Comparison of ENCODE assay signal across 7 mouse cellular contexts in the genomic region with DNA sequence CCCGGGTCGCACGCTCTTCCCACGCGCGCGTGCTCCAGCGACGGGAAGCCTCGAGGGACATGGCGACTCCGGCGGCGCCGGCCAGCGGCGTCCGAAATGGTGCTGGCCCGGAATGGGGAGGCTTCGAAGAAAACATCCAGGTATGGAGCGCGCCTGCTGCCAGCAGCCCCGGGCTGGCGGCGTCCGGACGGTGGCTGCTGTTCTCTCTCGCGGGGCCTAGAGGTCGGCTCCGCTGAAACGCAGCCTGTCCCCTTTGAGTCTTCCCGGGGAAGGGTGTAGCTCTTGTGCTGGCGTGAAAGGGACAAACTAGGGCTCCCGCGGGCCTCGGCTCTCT. TPM values are rescaled to one million over a fixed set of nuclear protein-coding genes. Genes with fewer than 3 reads are reported as not detected.
DNase-seq lines count a peak whose midpoint lies in the region; ATAC-seq and TF ChIP-seq lines count a peak whose summit lies in the region.

No protein-coding gene starts in this region.

- TF ChIP-seq EP300 in lung, postnatal 0 days (IDR thresholded peaks at IDR 0.05): no peak

- H3K4me3 ChIP-seq in lung, postnatal 0 days (ENCODE audit: low read depth, low read length): peak overlapping the region; percentile 89
- H3K4me3 ChIP-seq in limb, embryonic 13.5 days: peak overlapping the region; percentile 98
- peak overlapping the region; percentile 75 for H3K4me3 ChIP-seq in stomach, embryonic 15.5 days (replicated peaks)

- peaks cover 15% of the 10 kb centered on the region for H3K4me1 ChIP-seq in lung, postnatal 0 days (ENCODE audit: insufficient read depth, low read depth, low read length)
- H3K4me1 ChIP-seq in limb, embryonic 13.5 days: peaks cover 22% of the 10 kb centered on the region
- peaks cover 22% of the 10 kb centered on the region for H3K4me1 ChIP-seq in stomach, embryonic 15.5 days

- peak; percentile 39; the same call in 1 of the 2 replicates for ATAC-seq in lung, postnatal 0 days
- peak; percentile 32 for ATAC-seq in erythroid progenitor cell, adult 5-6 weeks (replicated peaks; ENCODE audit: low FRiP score, poor library complexity, severe bottlenecking)
- ATAC-seq in limb, embryonic 13.5 days (ENCODE audit: low FRiP score, low read depth): peak; percentile 42; the same call in 1 of the 2 replicates
- no peak for ATAC-seq in stomach, embryonic 15.5 days (ENCODE audit: insufficient read depth, low FRiP score, low read depth)
- no peak for ATAC-seq in megakaryocyte progenitor cell, adult 5-6 weeks (replicated peaks; ENCODE audit: poor library complexity)

- DNase-seq in lung, postnatal 0 days (ENCODE audit: low spot score): no peak
- DNase-seq in lung, postnatal 36 days: no peak
- no peak for DNase-seq in kidney, adult 18-20 months

- no peaks in the 10 kb centered on the region for H3K9me3 ChIP-seq in lung, postnatal 0 days (ENCODE audit: low read length)
- H3K9me3 ChIP-seq in limb, embryonic 13.5 days: no peaks in the 10 kb centered on the region
- H3K9me3 ChIP-seq in stomach, embryonic 15.5 days: no peaks in the 10 kb centered on the region

- peak overlapping the region; percentile 74 for H3K4me2 ChIP-seq in lung, postnatal 0 days (replicated peaks; ENCODE audit: low read depth, low read length)
- peak overlapping the region; percentile 96 for H3K4me2 ChIP-seq in limb, embryonic 13.5 days (replicated peaks)
- peak overlapping the region; percentile 67 for H3K4me2 ChIP-seq in stomach, embryonic 15.5 days

- peak overlapping the region; percentile 91 for H3K27ac ChIP-seq in lung, postnatal 0 days (ENCODE audit: low read length)
- peak overlapping the region; percentile 70 for H3K27ac ChIP-seq in limb, embryonic 13.5 days
- H3K27ac ChIP-seq in stomach, embryonic 15.5 days: peak overlapping the region; percentile 85

- H3K9ac ChIP-seq in lung, postnatal 0 days (replicated peaks; ENCODE audit: low read depth): peak overlapping the region; percentile 99
- H3K9ac ChIP-seq in limb, embryonic 13.5 days: peak overlapping the region; percentile 97
- peak overlapping the region; percentile 96 for H3K9ac ChIP-seq in stomach, embryonic 15.5 days

- peaks cover 29% of the 10 kb centered on the region; the same call in 1 of the 2 replicates for H3K36me3 ChIP-seq in lung, postnatal 0 days (ENCODE audit: insufficient read depth, low read length)
- H3K36me3 ChIP-seq in limb, embryonic 13.5 days: peaks cover 70% of the 10 kb centered on the region
- peaks cover 49% of the 10 kb centered on the region for H3K36me3 ChIP-seq in stomach, embryonic 15.5 days

- no peak for TF ChIP-seq CTCF in lung, postnatal 0 days (IDR thresholded peaks at IDR 0.05)

- H3K27me3 ChIP-seq in lung, postnatal 0 days (replicated peaks; ENCODE audit: insufficient read depth, low read length): no peaks in the 10 kb centered on the region
- H3K27me3 ChIP-seq in limb, embryonic 13.5 days: no peaks in the 10 kb centered on the region
- no peaks in the 10 kb centered on the region for H3K27me3 ChIP-seq in stomach, embryonic 15.5 days (replicated peaks)

- under 1% methylated on average over 37 of the region's 37 CpGs for WGBS in lung, postnatal 0 days
- WGBS in limb, embryonic 13.5 days: under 1% methylated on average over 36 of the region's 37 CpGs
- under 1% methylated on average over 37 of the region's 37 CpGs for WGBS in stomach, embryonic 15.5 days

RNA-seq across cellular contexts. Expression of gene Yipf3, which starts 0.3 kb away (rescaled TPM):
- 185 and 199 TPM in 2 replicates for polyA plus RNA-seq in lung, postnatal 0 days (2015; fragmentation: Nextera tagmentation; extraction: Ambion mirVana)
- 46.5 and 53.7 TPM in 2 replicates for total RNA-seq in erythroid progenitor cell, adult 5-6 weeks (2015; ENCODE audit: low replicate concordance)
- total RNA-seq in erythroid progenitor cell, adult 5-6 weeks (2017; ENCODE audit: low replicate concordance): 15.3 and 22.5 TPM in 2 replicates
- polyA plus RNA-seq in limb, embryonic 13.5 days (2015; fragmentation: Nextera tagmentation; extraction: Ambion mirVana): 104 and 110 TPM in 2 replicates
- polyA plus RNA-seq in stomach, embryonic 15.5 days (2015; fragmentation: Nextera tagmentation; extraction: Ambion mirVana): 98.2 and 104 TPM in 2 replicates
- 31.0 and 35.9 TPM in 2 replicates for total RNA-seq in megakaryocyte progenitor cell, adult 5-6 weeks (2015)
- 28.2 and 30.8 TPM in 2 replicates for total RNA-seq in megakaryocyte progenitor cell, adult 5-6 weeks (2017)

RNA-seq across cellular contexts. Expression of gene Polr1c, which starts 0.3 kb away (rescaled TPM):
- polyA plus RNA-seq in lung, postnatal 0 days (2015; fragmentation: Nextera tagmentation; extraction: Ambion mirVana): 82.0 and 89.9 TPM in 2 replicates
- 25.6 and 26.4 TPM in 2 replicates for total RNA-seq in erythroid progenitor cell, adult 5-6 weeks (2015; ENCODE audit: low replicate concordance)
- 5.8 and 24.9 TPM in 2 replicates for total RNA-seq in erythroid progenitor cell, adult 5-6 weeks (2017; ENCODE audit: low replicate concordance)
- polyA plus RNA-seq in limb, embryonic 13.5 days (2015; fragmentation: Nextera tagmentation; extraction: Ambion mirVana): 103 and 105 TPM in 2 replicates
- polyA plus RNA-seq in stomach, embryonic 15.5 days (2015; fragmentation: Nextera tagmentation; extraction: Ambion mirVana): 77.4 and 79.8 TPM in 2 replicates
- total RNA-seq in megakaryocyte progenitor cell, adult 5-6 weeks (2015): 58.7 and 59.9 TPM in 2 replicates
- 55.5 and 60.8 TPM in 2 replicates for total RNA-seq in megakaryocyte progenitor cell, adult 5-6 weeks (2017)

RNA-seq across cellular contexts. Expression of gene Lrrc73, which starts 5.2 kb away (rescaled TPM):
- 3.7 and 5.2 TPM in 2 replicates for polyA plus RNA-seq in lung, postnatal 0 days (2015; fragmentation: Nextera tagmentation; extraction: Ambion mirVana)
- total RNA-seq in erythroid progenitor cell, adult 5-6 weeks (2015; ENCODE audit: low replicate concordance): not detected in 2 replicates
- 0.39 TPM in 1 of 2 replicates, not detected in the other for total RNA-seq in erythroid progenitor cell, adult 5-6 weeks (2017; ENCODE audit: low replicate concordance)
- polyA plus RNA-seq in limb, embryonic 13.5 days (2015; fragmentation: Nextera tagmentation; extraction: Ambion mirVana): 0.69 and 1.4 TPM in 2 replicates
- 0.58 and 1.1 TPM in 2 replicates for polyA plus RNA-seq in stomach, embryonic 15.5 days (2015; fragmentation: Nextera tagmentation; extraction: Ambion mirVana)
- 0.32 and 0.42 TPM in 2 replicates for total RNA-seq in megakaryocyte progenitor cell, adult 5-6 weeks (2015)
- not detected in 2 replicates for total RNA-seq in megakaryocyte progenitor cell, adult 5-6 weeks (2017)

RNA-seq across cellular contexts. Expression of gene Tjap1, which starts 34.7 kb away (rescaled TPM):
- polyA plus RNA-seq in lung, postnatal 0 days (2015; fragmentation: Nextera tagmentation; extraction: Ambion mirVana): 21.0 and 22.8 TPM in 2 replicates
- total RNA-seq in erythroid progenitor cell, adult 5-6 weeks (2015; ENCODE audit: low replicate concordance): 2.2 and 21.8 TPM in 2 replicates
- total RNA-seq in erythroid progenitor cell, adult 5-6 weeks (2017; ENCODE audit: low replicate concordance): 6.5 and 53.0 TPM in 2 replicates
- 61.3 and 68.2 TPM in 2 replicates for polyA plus RNA-seq in limb, embryonic 13.5 days (2015; fragmentation: Nextera tagmentation; extraction: Ambion mirVana)
- 33.8 and 37.2 TPM in 2 replicates for polyA plus RNA-seq in stomach, embryonic 15.5 days (2015; fragmentation: Nextera tagmentation; extraction: Ambion mirVana)
- total RNA-seq in megakaryocyte progenitor cell, adult 5-6 weeks (2015): 6.4 and 7.0 TPM in 2 replicates
- total RNA-seq in megakaryocyte progenitor cell, adult 5-6 weeks (2017): 8.0 and 12.9 TPM in 2 replicates

RNA-seq across cellular contexts. Expression of gene Xpo5, which starts 45.6 kb away (rescaled TPM):
- 14.8 and 16.2 TPM in 2 replicates for polyA plus RNA-seq in lung, postnatal 0 days (2015; fragmentation: Nextera tagmentation; extraction: Ambion mirVana)
- total RNA-seq in erythroid progenitor cell, adult 5-6 weeks (2015; ENCODE audit: low replicate concordance): 26.8 and 35.0 TPM in 2 replicates
- total RNA-seq in erythroid progenitor cell, adult 5-6 weeks (2017; ENCODE audit: low replicate concordance): 26.6 and 32.0 TPM in 2 replicates
- polyA plus RNA-seq in limb, embryonic 13.5 days (2015; fragmentation: Nextera tagmentation; extraction: Ambion mirVana): 43.1 and 48.5 TPM in 2 replicates
- 30.1 and 33.3 TPM in 2 replicates for polyA plus RNA-seq in stomach, embryonic 15.5 days (2015; fragmentation: Nextera tagmentation; extraction: Ambion mirVana)
- 48.8 and 55.9 TPM in 2 replicates for total RNA-seq in megakaryocyte progenitor cell, adult 5-6 weeks (2015)
- total RNA-seq in megakaryocyte progenitor cell, adult 5-6 weeks (2017): 70.3 and 72.0 TPM in 2 replicates

Comparison
In these comparisons a context has a peak if more than half of its experiments do, and no peak if none do; other contexts are left out.
1. ATAC-seq: peak in lung, postnatal 0 days (single experiment), erythroid progenitor cell, adult 5-6 weeks (single experiment) and limb, embryonic 13.5 days (single experiment); none in stomach, embryonic 15.5 days (single experiment) and megakaryocyte progenitor cell, adult 5-6 weeks (single experiment).
2. Peak in every context shown above with its lines, with median percentiles within 50 percentile points of each other: H3K27ac ChIP-seq, H3K4me2 ChIP-seq, H3K4me3 ChIP-seq and H3K9ac ChIP-seq.